Comparison of ENCODE assay signal across 1 mouse cellular context in the genomic region with DNA sequence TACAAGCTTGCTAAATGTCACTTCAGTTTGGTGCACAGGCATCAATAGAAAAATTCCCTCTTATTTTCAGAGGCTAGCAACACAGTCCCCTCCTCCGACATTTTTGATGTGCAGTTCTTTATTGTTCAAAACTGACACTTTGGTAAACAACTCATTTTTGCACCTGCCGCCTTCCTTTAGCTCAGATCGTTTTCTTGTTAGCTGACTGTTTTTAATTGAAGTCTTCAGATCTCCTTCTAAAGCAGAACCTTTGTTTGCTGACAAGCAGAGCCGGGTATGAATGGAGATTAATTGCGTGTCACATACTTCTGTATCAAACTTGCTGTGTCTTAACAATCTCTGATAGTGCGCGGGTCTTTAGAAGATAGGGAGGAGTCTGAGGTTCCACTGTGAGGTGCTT.
TF ChIP-seq lines count a peak whose summit lies in the region.

No protein-coding gene starts in this region.

TF ChIP-seq in MEL, 35 proteins besides CTCF, POLR2A, EP300 and RAD21 (continued from another document):
- no peak for TF ChIP-seq POLR2AphosphoS5 (IDR thresholded peaks at IDR 0.05; ENCODE audit: borderline replicate concordance, low read depth, low read length)
- TF ChIP-seq BHLHE40 (IDR thresholded peaks at IDR 0.05; ENCODE audit: borderline replicate concordance, low read depth, low read length) = no peak
- TF ChIP-seq TBP (IDR thresholded peaks at IDR 0.05; ENCODE audit: low read depth, low read length) = no peak
- no peak for TF ChIP-seq GABPA (IDR thresholded peaks at IDR 0.05; ENCODE audit: low read depth, low read length)
- TF ChIP-seq UBTF (IDR thresholded peaks at IDR 0.05; ENCODE audit: borderline replicate concordance, insufficient read depth, low read depth, low read length) = no peak
- no peak for TF ChIP-seq NRF1 (IDR thresholded peaks at IDR 0.05; ENCODE audit: insufficient read depth, low read depth, low read length, poor library complexity, severe bottlenecking)
- TF ChIP-seq JUND (IDR thresholded peaks at IDR 0.05; ENCODE audit: low read depth, low read length) = no peak
- no peak for TF ChIP-seq MAX (IDR thresholded peaks at IDR 0.05; ENCODE audit: low read length)
- TF ChIP-seq MXI1 (IDR thresholded peaks at IDR 0.05; ENCODE audit: low read depth, low read length) = no peak
- no peak for TF ChIP-seq ELF1 (IDR thresholded peaks at IDR 0.05; ENCODE audit: low read depth, low read length)
- no peak for TF ChIP-seq TCF12 (IDR thresholded peaks at IDR 0.05; ENCODE audit: low read depth, low read length)
